Comparison of ENCODE assay signal across 9 mouse cellular contexts in genomic region chr11:60508950-60509349, GRCm38 (mm10). TPM values are rescaled to one million over a fixed set of nuclear protein-coding genes. Genes with fewer than 3 reads are reported as not detected.
DNase-seq lines count a peak whose midpoint lies in the region; ATAC-seq and TF ChIP-seq lines count a peak whose summit lies in the region.
"Had no signal": no experiment of that assay in that cellular context is flagged by ENCODE, and none has a peak within 500 bp of the region (broad histone marks: within the 10 kb centered on the region; RNA-seq: fewer than 3 reads in every experiment).

No protein-coding gene starts in this region.

- H3K4me2 ChIP-seq in heart, embryonic 15.5 days, result peak overlapping the region; percentile 79
- H3K4me2 ChIP-seq in embryonic facial prominence, embryonic 11.5 days (ENCODE audit: low read depth, low read length), result peak overlapping the region; percentile 59
- peak overlapping the region; percentile 74 for H3K4me2 ChIP-seq in intestine, postnatal 0 days (replicated peaks; ENCODE audit: low read depth)
- H3K4me2 ChIP-seq in midbrain, embryonic 13.5 days (replicated peaks), result peak overlapping the region; percentile 62

- H3K4me1 ChIP-seq in heart, embryonic 15.5 days (replicated peaks), result peaks cover 13% of the 10 kb centered on the region
- H3K4me1 ChIP-seq in embryonic facial prominence, embryonic 11.5 days (ENCODE audit: control insufficient read depth, insufficient read depth, low read length), result peaks cover 3% of the 10 kb centered on the region; the same call in 1 of the 2 replicates
- 0 out of 2 replicates have a peak, but pooled peaks cover 2% of the 10 kb centered on the region for H3K4me1 ChIP-seq in intestine, postnatal 0 days (replicated peaks; ENCODE audit: control insufficient read depth, insufficient read depth, low read length)
- peaks cover 11% of the 10 kb centered on the region for H3K4me1 ChIP-seq in midbrain, embryonic 13.5 days (replicated peaks)

- intact Hi-C loops in left cerebral cortex, postnatal 10 days (cut with DNase I), result no loop called here

- H3K9ac ChIP-seq in heart, embryonic 15.5 days, result peak overlapping the region; percentile 40; the same call in 1 of the 2 replicates
- no peak overlapping the region; the same call in 1 of the 2 replicates for H3K9ac ChIP-seq in embryonic facial prominence, embryonic 11.5 days (replicated peaks; ENCODE audit: low read length)
- H3K9ac ChIP-seq in intestine, postnatal 0 days (ENCODE audit: low read depth, low read length), result 0 out of 2 replicates have a peak overlapping the region, but pooled peaks have one; percentile 34
- H3K9ac ChIP-seq in midbrain, embryonic 13.5 days (replicated peaks), result no peak overlapping the region

- H3K27me3 ChIP-seq in heart, embryonic 15.5 days, result peaks cover 40% of the 10 kb centered on the region
- peaks cover 9% of the 10 kb centered on the region for H3K27me3 ChIP-seq in embryonic facial prominence, embryonic 11.5 days (ENCODE audit: control insufficient read depth, insufficient read depth, low read length)
- 0 out of 2 replicates have a peak, but pooled peaks cover 6% of the 10 kb centered on the region for H3K27me3 ChIP-seq in intestine, postnatal 0 days (replicated peaks; ENCODE audit: control insufficient read depth, insufficient read depth, low read length)
- H3K27me3 ChIP-seq in midbrain, embryonic 13.5 days, result peaks cover 28% of the 10 kb centered on the region

- 4% methylated on average over 11 of the region's 11 CpGs for WGBS in heart, embryonic 15.5 days
- WGBS in embryonic facial prominence, embryonic 11.5 days, result 5% methylated on average over 11 of the region's 11 CpGs
- WGBS in intestine, postnatal 0 days, result 3% methylated on average over 11 of the region's 11 CpGs
- WGBS in midbrain, embryonic 13.5 days, result 5% methylated on average over 11 of the region's 11 CpGs

- peak overlapping the region; percentile 42 for H3K4me3 ChIP-seq in heart, embryonic 15.5 days
- H3K4me3 ChIP-seq in embryonic facial prominence, embryonic 11.5 days (ENCODE audit: low read depth, low read length), result peak overlapping the region; percentile 32
- H3K4me3 ChIP-seq in intestine, postnatal 0 days (ENCODE audit: low read depth, low read length), result peak overlapping the region; percentile 37
- H3K4me3 ChIP-seq in midbrain, embryonic 13.5 days (replicated peaks), result peak overlapping the region; percentile 36

- no peaks in the 10 kb centered on the region for H3K36me3 ChIP-seq in heart, embryonic 15.5 days
- H3K36me3 ChIP-seq in embryonic facial prominence, embryonic 11.5 days (replicated peaks; ENCODE audit: control insufficient read depth, insufficient read depth, low read depth, low read length), result no peaks in the 10 kb centered on the region
- H3K36me3 ChIP-seq in intestine, postnatal 0 days (ENCODE audit: control insufficient read depth, insufficient read depth), result no peaks in the 10 kb centered on the region
- no peaks in the 10 kb centered on the region for H3K36me3 ChIP-seq in midbrain, embryonic 13.5 days

- H3K27ac ChIP-seq in heart, embryonic 15.5 days, result no peak overlapping the region
- no peak overlapping the region for H3K27ac ChIP-seq in embryonic facial prominence, embryonic 11.5 days (replicated peaks; ENCODE audit: low read depth, low read length)
- H3K27ac ChIP-seq in intestine, postnatal 0 days (ENCODE audit: low read depth, low read length), result no peak overlapping the region
- no peak overlapping the region for H3K27ac ChIP-seq in midbrain, embryonic 13.5 days
- H3K27ac ChIP-seq: macrophage had no signal

- H3K9me3 ChIP-seq in heart, embryonic 15.5 days (replicated peaks), result no peaks in the 10 kb centered on the region
- no peaks in the 10 kb centered on the region for H3K9me3 ChIP-seq in embryonic facial prominence, embryonic 11.5 days (replicated peaks; ENCODE audit: control insufficient read depth, low read length)
- H3K9me3 ChIP-seq in intestine, postnatal 0 days (ENCODE audit: control insufficient read depth), result no peaks in the 10 kb centered on the region
- no peaks in the 10 kb centered on the region for H3K9me3 ChIP-seq in midbrain, embryonic 13.5 days

- no peak for TF ChIP-seq CTCF in intestine, postnatal 0 days (IDR thresholded peaks at IDR 0.05; ENCODE audit: low read depth)

- no peak for ATAC-seq in heart, embryonic 15.5 days (replicated peaks; ENCODE audit: insufficient number of reproducible peaks, insufficient read depth, low FRiP score, low read depth)
- ATAC-seq in embryonic facial prominence, embryonic 11.5 days (replicated peaks; ENCODE audit: insufficient number of reproducible peaks, low FRiP score, low TSS enrichment, low read depth), result no peak
- peak; percentile 26; the same call in 1 of the 2 replicates for ATAC-seq in intestine, postnatal 0 days
- ATAC-seq in midbrain, embryonic 13.5 days, result no peak

- DNase-seq in heart, adult 18-20 months, result no peak
- DNase-seq in embryonic facial prominence, embryonic 11.5 days (ENCODE audit: low spot score), result peak; percentile 31
- no peak for DNase-seq in right cerebral cortex, postnatal 10 days (ENCODE audit: low spot score in 2 of 2)
- no peak for DNase-seq in left cerebral cortex, postnatal 10 days (ENCODE audit: extremely low spot score in 1 of 2, low spot score in 2 of 2)
- DNase-seq in gastrocnemius, postnatal 4 days (ENCODE audit: low spot score in 2 of 2), result no peak

RNA-seq across cellular contexts. Expression of gene Alkbh5, which starts 27.2 kb away (rescaled TPM):
- 36.8 and 39.1 TPM in 2 replicates for polyA plus RNA-seq in heart, embryonic 15.5 days (2015; fragmentation: Nextera tagmentation; extraction: Ambion mirVana)
- total RNA-seq in heart, adult 18-20 months (2021), result 10 to 100 TPM; 77.6 to 82.0 TPM
- polyA plus RNA-seq in embryonic facial prominence, embryonic 11.5 days (2014; fragmentation: Nextera tagmentation; extraction: Ambion mirVana), result 31.4 and 31.5 TPM in 2 replicates
- 37.3 and 41.7 TPM in 2 replicates for polyA plus RNA-seq in intestine, postnatal 0 days (2015; fragmentation: Nextera tagmentation; extraction: Ambion mirVana)
- polyA plus RNA-seq in midbrain, embryonic 13.5 days (2015; fragmentation: Nextera tagmentation; extraction: Ambion mirVana), result 27.2 and 31.0 TPM in 2 replicates
- 10 to 100 TPM; 35.8 to 35.9 TPM for total RNA-seq in left cerebral cortex, postnatal 10 days (2021)
- 10 to 100 TPM; 70.0 to 74.3 TPM for total RNA-seq in gastrocnemius, postnatal 4 days (2021)

RNA-seq across cellular contexts. Expression of gene Myo15, which starts 39.8 kb away (rescaled TPM):
- polyA plus RNA-seq in heart, embryonic 15.5 days (2015; fragmentation: Nextera tagmentation; extraction: Ambion mirVana), result 0.04 TPM in 1 of 2 replicates, not detected in the other
- not detected for total RNA-seq in heart, adult 18-20 months (2021)
- 0.24 and 0.25 TPM in 2 replicates for polyA plus RNA-seq in embryonic facial prominence, embryonic 11.5 days (2014; fragmentation: Nextera tagmentation; extraction: Ambion mirVana)
- 0.03 and 0.05 TPM in 2 replicates for polyA plus RNA-seq in intestine, postnatal 0 days (2015; fragmentation: Nextera tagmentation; extraction: Ambion mirVana)
- polyA plus RNA-seq in midbrain, embryonic 13.5 days (2015; fragmentation: Nextera tagmentation; extraction: Ambion mirVana), result 0.04 and 0.08 TPM in 2 replicates
- total RNA-seq in left cerebral cortex, postnatal 10 days (2021), result under 1 TPM; 0.11 to 0.22 TPM
- under 1 TPM; 0.05 to 0.18 TPM for total RNA-seq in gastrocnemius, postnatal 4 days (2021)
- polyA plus RNA-seq: macrophage had no signal

RNA-seq across cellular contexts. Expression of gene Drg2, which starts 54.6 kb away (rescaled TPM):
- polyA plus RNA-seq in heart, embryonic 15.5 days (2015; fragmentation: Nextera tagmentation; extraction: Ambion mirVana), result 54.0 and 69.8 TPM in 2 replicates
- total RNA-seq in heart, adult 18-20 months (2021), result 10 to 100 TPM; 26.4 to 30.5 TPM
- 124 and 136 TPM in 2 replicates for polyA plus RNA-seq in embryonic facial prominence, embryonic 11.5 days (2014; fragmentation: Nextera tagmentation; extraction: Ambion mirVana)
- polyA plus RNA-seq in intestine, postnatal 0 days (2015; fragmentation: Nextera tagmentation; extraction: Ambion mirVana), result 40.9 and 41.7 TPM in 2 replicates
- 91.5 and 95.5 TPM in 2 replicates for polyA plus RNA-seq in midbrain, embryonic 13.5 days (2015; fragmentation: Nextera tagmentation; extraction: Ambion mirVana)
- 10 to 100 TPM; 69.9 to 70.2 TPM for total RNA-seq in left cerebral cortex, postnatal 10 days (2021)
- total RNA-seq in gastrocnemius, postnatal 4 days (2021), result 10 to 100 TPM; 43.6 to 44.5 TPM

Comparison
In these comparisons a context has a peak if more than half of its experiments do, and no peak if none do; other contexts are left out.
1. H3K9ac ChIP-seq: peak in heart, embryonic 15.5 days (single experiment) and intestine, postnatal 0 days (single experiment); none in embryonic facial prominence, embryonic 11.5 days (single experiment) and midbrain, embryonic 13.5 days (single experiment).
2. Peak in every context shown above with its lines, with median percentiles within 50 percentile points of each other: H3K4me2 ChIP-seq and H3K4me3 ChIP-seq.